Mouse (Mus musculus) kidney, adult 9 months (tissue): ENCODE measurements around the gene Tmem171.

Source experiments
- DNase-seq: peaks from one replicate; pipeline ENCODE4 v3.0.0; 2022

Gene Tmem171

GRCm38 (mm10) chr13:98637145-98637544 is 57.5 kb downstream of the Tmem171 start, which contains the start of gene Tmem174:
Tmem174 (minus strand) TSS chr13:98637410.
- DNase-seq: peak; percentile 91

- DNase-seq: no peak
These were observed 58.1 kb downstream of the Tmem171 start for GRCm38 (mm10) chr13:98636571-98636970.
